Mouse (Mus musculus): ENCODE measurements at regions not wholly inside any gene's neighbourhood (a gene's known extent, or its start where the extent isn't known, plus 50 kb on each side); places are given as distances from the start of the nearest gene placed in this dataset.

DNA sequence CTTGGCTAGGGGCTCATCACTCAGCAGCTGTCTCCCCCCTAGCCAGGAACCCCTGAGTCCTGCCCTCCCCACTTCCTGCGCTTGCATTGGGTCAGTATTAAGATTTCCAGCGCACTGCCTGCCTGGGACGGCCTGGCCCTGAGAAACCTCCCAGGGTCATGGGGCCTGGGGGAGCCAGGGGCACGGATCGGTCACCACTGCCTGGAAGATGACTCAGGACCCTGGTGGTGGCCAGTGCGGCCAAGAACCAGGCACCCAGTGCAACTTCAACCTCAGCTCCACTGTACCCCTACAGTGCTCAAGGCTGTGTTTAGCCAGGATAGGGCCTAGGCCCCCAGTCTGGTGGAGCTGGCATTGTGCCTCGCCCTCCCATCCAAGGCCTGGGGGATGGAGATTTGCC is 111.9 kb upstream of the Zbtb40 start:
- DNase-seq (ENCODE audit: low spot score), result no peak

DNA sequence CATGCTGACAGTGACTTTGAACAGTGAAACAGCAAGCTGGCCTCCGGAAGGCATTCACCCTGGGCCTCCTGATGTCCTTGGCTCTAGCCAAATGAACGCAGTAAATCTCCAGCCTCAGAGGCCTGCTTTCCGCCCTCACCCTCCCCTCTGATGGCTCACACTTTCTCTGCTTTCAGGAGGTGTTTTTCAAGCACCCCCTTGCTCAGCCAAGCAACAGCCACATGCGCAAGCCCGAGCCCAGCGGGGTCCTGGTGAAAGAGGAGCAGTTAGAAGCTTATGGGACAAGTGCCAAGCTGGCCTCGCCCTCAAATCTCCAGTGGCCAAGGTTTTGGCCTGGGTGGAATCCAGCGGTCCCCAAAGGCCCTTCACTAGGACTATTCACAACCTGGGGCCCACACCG is 109.6 kb upstream of the Zbtb40 start:
- DNase-seq (ENCODE audit: low spot score), result no peak

DNA sequence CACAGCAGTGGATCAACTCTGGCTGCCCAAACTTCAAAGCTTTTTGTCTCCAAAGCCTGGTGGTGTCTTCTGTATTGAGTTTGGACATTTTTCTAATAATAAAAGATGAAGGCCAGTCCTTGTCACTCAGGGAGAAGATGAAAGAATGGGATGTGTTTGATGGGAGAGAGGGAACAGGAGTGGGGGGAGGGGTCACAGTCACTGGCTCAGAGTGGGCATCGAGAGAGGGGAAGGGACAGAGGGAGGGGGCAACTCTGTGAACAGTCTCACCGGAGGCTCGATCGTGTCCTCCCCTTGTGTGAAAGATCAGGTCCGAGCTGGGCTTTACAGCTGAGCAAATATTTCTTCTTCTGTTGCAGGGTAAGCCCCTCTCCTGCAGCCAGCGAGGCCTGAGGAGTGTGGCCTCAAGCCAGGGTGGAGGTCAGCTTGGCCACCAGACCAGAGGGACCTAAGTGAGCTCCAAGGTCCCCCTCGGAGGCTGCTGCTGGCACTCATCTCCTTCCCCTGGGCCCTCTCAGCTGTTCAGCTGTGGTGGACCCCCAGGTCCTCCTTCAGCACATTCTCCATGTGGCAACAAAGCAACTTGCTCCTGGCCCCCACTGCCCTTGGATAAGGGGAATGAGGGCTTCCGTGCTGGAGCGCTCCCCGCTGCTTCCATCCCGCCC is 108.0 kb upstream of the Zbtb40 start:
- no peak for DNase-seq (ENCODE audit: low spot score)

DNA sequence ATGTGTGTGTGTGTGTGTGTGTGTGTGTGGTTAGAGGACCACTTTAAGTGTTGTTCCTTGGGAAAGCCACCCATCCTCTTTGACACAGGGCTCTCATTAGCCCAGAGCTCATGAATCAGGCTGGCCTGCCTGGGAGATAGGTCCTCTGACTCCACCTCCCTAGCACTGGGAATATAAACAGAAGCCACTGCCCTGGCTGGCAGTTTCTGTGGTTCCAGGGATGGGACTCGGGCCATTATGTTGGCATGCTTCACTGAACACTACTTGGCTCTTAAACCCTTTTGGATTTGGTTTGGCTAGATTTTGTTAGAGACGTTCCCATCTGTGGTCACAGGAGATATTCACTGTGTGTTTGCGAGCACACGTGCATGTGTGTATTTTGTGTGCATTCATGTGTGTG is 100.2 kb upstream of the Zbtb40 start:
- DNase-seq (ENCODE audit: low spot score), result no peak

DNA sequence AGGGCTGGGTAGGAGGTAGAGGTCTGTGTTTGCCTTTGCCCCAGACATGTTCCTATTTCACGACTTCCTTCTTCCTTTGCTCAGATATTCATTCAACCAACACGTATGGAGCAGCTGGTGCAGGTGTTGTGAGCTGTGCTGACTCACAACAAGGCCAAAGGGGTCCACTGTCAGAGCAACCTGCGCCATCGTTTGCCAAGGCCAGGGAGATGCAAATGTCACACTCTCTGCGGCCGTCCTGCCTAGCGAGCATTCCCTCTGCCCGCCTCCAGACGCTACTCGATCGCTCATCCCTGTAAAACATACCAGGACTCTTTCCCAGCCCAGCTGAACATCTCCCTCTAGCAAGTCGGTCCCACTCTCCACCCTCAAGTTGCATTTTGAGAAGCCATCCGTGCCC is 99.2 kb upstream of the Zbtb40 start:
- DNase-seq (ENCODE audit: low spot score), result no peak

DNA sequence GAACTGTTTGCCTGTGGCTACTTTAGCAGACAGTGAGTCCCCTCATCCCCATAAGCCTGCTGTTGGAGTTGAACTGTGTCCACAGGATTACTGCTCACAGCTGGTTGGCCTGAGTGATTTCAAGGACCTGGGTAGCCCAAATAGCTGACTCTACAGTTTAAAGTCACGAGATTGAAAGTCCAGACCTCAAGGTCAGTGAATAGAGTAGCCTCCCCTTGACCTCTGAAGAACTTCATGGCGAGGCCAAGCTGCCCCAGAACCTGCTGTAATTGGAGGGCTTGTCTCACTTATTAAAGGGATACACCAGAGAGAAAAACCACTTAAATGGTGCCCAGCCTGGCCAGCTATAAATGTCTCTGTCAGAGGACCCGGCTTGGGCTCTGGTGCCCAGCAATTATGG is 97.7 kb upstream of the Zbtb40 start:
- DNase-seq (ENCODE audit: low spot score), result no peak

DNA sequence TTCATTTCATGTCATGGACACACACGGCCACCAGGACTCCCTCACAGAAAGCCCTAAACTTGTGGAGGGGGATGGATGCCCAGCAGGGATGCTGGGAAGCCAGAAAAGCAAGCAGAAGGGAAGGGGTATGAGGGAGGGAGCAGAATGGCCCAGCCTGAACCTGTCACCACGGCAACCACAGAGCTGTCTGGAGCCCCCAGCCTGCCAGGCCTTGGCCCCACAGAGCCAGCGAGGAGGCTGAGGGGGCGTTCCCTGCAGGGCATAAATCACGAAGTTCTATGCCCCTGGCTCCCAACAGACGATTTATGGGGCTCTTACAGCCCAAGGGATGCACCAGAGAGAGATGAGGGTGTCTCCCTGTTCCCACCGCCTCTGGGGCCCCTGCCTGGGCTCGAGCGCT is 93.7 kb upstream of the Zbtb40 start:
- no peak for DNase-seq (ENCODE audit: low spot score)

DNA sequence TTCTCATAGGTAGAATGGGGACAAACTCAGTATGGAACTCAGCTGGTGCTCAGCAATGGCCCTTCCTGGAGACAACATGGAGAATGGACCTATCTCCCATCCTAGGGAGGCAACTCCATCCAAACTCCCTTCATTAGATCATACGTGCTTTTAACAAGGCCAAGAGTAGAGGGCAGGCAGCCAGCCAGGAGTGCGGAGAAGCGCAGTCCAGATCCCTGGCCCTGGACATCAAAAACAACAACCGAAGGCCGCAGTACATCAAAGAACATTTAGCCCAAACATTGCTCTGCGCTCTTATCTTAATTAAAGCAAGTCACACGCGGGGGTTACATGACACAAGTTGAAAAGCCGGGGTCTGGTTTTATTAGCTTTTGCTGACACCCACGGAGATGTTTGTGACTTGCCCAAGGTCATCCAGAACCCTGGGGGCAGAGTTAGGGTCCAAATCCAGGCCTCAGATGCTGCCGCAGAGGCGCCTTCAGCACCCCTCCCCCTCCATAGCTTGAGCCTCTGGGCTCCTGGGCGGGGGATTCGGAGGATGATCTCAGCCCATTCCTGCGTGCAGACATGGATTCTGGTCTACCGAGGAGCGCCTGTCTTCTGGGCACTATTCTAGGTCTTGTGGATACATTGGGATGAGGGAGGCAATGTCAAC is 90.6 kb upstream of the Zbtb40 start:
- DNase-seq (ENCODE audit: low spot score), result no peak

DNA sequence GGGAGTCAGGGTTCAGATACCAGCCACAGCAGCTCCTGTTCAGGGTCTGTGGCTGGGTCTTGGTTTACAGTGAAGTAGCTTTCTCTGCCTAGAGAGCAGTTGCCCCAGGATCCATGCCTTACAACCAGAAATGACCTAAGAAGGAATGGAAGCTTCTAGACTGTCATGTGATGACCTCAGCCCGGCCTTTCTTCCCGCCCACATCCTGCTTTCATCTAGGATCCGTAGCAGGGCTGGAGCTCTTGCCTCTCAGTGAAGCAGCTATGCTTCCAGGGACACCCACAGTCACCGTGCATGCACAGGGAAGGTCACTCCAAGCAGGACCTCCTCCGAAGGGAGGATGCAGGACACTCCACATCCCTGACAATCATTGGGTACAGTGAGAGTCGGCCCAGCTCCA is 89.5 kb upstream of the Zbtb40 start:
- DNase-seq (ENCODE audit: low spot score), result no peak

DNA sequence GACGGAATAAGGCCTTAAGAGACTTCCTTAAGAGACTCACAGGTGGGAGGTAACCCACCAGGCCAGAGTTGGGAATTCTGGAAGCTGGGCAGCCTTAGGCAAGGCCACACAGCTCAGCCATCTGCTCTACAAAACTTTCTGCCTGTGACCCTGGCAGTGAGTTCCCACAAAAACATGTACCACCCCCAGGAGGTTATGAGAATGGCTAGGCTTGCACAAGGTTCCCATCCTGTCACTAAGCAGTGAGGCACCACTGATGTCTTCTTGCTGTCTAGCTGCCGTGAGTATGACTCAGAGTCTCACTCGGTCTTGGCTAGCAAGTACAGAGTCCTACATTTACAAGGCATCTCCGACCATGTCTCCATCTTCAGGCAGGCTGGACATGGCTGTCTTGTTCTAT is 87.7 kb upstream of the Zbtb40 start:
- DNase-seq (ENCODE audit: low spot score), result no peak

DNA sequence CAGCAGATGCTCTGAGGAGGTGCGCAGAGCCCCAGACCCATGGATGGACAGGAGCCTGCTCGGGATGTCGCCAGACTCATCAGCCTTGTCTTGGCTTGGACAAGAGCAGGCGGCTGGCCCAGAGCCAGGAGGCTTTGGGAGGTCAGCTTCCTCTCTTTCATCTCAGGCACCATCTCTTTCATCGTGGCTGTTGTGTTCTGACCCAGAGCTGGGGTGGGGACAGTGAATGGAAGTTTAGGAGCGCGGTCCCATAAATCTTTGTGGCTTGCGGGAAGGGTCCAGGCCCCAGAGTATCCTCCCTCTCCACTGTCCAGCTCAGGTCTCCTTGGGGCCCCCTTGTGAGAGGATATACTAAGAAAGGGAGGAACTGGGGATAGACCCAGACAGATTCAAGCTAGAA is 87.2 kb upstream of the Zbtb40 start:
- DNase-seq (ENCODE audit: low spot score), result no peak

DNA sequence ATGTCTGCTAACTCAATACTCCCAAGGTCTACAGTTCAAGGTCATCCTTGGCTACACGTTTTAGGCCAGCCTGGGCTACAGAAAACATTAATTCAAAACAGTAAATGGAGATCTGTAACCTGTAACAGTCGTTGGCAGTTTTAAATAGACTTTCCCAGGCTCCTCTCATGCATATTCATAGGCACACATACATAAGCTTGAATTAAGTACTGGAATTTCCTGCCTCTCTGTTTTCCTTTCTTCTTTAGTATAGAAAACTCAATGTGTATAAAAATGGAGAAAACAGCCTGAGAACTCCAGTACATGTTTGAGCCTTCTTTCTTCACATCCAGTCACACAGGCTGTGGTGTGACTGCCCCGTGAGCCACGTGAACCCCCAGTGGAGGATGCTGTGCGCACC is 86.0 kb upstream of the Zbtb40 start:
- DNase-seq (ENCODE audit: low spot score), result no peak

DNA sequence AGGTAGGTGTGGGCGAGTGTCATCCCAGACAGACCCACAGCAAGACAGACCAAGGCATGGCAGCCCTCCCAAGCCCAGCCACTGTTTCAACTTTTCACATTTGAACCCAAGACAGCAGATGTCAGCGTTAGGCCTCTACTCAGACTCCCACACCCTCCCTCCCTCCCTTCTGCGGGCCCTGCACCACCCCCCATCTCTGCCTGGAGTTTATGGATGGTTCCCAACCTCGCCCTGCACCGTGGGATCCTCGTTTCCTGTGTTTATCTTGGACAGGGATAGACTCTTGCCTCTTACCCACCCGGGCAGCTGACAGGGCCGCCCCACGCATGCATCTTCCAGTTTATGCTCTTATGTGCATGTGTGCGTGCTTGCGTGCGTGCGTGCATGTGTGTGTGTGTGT is 85.2 kb upstream of the Zbtb40 start:
- DNase-seq (ENCODE audit: low spot score), result no peak

DNA sequence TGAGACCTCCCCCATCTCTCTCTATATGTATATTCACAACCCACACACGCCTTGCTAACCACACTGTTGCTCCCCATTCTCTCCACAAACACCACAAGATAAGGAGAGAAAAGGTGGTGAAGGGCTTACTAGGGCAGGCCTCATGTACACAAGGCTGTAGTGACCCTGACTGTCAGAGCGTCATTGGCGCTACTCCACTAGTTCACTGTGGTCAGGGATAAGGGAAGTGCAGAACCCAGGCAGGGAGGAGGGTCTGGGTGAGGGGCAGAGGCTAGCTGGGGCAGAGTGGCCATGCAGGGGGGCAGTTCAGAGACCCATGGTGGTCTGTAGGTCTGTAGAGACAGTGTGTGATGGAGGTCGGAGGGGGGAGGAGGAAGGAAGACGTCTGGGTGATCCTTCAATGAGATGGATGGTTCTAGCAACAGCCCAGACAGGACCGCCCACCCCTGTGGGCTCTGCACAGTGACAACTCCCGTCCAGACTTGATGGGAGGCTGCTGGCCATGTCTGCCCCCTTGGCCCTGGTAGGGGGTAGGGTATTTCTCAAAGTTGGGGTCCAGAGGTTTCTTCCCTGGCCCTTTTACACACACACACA is 82.1 kb upstream of the Zbtb40 start:
- no peak for DNase-seq (ENCODE audit: low spot score)

DNA sequence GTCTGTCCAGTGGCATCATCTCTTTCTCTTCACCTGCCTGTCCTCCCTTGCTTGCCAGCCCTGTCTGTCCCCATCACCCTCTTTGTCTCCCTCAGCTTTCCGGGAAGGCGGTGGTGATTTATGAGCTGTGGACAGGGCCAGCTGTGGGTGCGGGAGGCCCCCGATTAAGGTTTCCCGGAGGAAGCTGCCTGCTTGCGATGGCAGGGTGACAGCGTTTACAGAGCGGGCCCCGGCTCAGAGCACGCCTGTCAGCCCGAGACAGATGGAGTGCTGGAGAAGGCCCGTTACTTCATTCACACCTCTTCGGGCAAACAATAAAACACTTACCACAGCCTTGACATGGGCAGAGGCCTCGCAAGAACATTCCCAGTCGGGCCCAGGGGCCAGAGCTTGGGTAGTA is 79.6 kb upstream of the Zbtb40 start:
- no peak for DNase-seq (ENCODE audit: low spot score)

DNA sequence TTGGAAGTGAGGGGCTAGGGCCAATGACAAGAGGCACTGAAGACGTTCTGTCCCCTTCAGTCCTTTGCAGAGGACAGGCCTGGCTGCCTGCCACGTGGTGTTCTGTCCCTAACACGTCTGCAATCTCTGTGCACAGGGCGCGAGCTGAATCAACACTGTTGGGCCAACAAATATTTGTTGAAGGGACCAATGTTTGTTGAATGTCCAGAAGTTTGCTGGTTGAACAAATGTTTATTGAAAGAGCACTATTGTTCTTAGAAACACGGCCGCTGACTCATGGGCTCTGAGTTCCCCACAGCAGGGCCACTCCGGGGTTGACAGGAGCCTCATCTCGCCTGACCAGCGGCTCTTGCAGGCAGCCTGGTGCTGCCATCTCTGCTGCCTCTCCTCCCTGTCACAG is 73.1 kb upstream of the Zbtb40 start:
- no peak for DNase-seq (ENCODE audit: low spot score)

DNA sequence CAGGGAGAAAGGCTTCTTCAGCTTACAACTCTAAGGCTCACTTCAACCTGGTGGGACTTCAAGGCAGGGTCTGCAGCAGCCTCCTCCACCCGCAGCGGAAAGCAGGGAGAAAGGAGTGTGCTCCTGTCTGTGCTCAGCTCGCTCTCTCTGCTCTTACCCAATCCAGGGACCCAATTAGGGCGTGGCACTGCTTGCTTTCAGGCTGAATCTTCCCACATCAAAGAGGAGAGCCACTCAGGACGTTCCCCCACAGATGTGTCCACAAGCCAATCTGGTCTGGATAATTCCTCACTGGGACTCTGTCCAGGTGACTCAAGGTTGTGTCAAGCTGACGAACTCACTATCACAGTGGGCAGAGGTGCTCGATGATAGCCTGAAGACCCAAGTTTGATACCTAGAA is 72.0 kb upstream of the Zbtb40 start:
- DNase-seq (ENCODE audit: low spot score), result no peak

DNA sequence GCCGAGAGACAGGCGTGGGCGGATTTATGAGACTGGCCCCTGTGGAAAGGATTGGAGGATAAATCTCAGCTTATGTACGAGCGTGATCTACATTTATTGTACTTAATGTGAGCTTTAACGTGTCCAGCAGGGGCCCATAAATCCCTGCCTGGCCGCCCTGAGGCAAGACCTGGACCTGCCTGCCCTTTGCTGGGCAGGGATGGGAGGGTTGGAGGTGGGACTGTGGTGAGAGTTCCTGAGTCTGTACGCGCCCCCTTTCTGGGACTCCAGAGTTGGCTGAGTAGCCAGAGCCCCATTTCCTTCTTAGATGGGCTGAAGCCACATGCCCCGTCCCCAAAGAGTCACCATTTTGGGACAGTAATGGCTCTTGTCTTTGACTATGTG is 69.7 kb upstream of the Zbtb40 start:
- DNase-seq (ENCODE audit: low spot score), result no peak

DNA sequence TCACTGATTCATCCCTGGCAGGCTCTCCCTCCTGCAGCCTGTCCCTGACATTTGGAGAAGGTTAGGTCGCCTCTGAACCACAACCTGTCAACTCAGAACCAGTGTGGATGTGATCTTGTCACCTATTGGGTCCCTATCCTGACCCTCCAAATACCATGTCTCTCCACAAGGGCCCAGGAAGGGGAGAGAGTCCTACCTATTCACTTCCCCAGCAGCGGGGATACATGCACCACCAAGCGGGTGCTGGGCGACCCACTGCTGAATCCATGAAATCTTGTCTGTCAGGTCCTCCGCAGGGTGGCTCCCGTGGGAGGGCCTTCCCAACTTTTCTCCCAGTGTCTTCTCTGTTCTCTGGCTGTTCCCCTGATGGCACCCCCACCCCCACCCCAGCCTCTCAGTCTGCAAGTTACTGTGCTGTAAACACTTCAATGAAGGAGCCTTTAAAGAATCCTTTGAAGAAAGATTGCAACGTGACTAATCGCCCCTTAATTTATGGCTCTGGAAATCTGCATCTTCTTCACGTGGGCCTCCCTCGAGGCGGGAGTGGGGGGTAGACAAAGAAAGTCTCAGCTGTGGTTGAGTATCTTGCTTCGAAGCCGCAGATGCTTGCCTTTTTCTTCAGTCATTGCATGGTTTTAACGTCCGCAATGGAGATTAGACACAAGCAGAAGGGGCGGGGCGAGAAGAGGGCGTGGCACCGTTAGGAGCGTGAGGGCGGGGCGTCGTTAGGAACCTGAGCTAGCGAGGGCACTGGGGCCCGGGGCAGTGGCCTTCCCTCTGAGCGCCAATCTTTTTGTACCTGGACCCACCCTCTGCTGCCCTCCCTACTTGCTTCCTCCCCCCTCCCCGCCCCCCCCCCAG is 69.1 kb upstream of the Zbtb40 start:
- no peak for DNase-seq (ENCODE audit: low spot score)

DNA sequence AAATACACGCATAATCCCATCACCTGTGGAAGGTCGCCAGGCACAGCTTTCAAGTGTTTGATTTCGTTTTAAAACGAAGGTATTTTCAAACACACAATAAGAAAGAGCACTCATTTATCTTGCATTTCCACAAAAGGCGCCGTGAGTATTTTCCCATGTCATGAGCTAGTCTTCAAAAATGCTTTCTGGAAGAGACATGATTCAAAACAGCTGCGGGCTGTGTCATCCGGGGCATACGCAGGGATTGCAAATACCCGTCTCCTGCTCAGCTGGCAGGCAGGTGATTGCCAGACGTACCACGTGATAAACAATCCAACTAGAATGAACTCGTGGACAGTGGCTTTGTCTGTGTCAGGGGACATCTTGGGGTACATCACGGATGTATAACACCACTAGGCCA is 66.5 kb upstream of the Zbtb40 start:
- no peak for DNase-seq (ENCODE audit: low spot score)

DNA sequence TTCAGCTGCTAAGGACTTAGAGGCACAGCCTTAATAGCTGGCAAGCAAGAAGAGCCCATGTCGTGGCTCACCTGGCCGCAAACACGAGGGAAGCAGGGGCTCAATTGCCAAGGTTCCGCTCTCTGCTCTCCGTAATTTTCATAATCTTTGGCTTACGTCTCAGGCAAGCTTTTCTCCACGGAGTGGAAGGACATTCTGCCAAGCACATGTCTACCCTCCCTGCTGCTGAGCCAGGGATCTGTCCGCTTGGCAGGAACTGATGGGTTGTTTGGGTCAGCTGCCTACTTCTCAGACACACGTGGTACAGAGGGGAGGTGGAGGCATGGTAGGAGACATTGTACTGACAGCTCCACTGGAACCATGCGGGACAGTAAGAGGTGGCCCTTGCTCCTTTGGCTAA is 61.7 kb upstream of the Zbtb40 start:
- no peak for DNase-seq (ENCODE audit: low spot score)

DNA sequence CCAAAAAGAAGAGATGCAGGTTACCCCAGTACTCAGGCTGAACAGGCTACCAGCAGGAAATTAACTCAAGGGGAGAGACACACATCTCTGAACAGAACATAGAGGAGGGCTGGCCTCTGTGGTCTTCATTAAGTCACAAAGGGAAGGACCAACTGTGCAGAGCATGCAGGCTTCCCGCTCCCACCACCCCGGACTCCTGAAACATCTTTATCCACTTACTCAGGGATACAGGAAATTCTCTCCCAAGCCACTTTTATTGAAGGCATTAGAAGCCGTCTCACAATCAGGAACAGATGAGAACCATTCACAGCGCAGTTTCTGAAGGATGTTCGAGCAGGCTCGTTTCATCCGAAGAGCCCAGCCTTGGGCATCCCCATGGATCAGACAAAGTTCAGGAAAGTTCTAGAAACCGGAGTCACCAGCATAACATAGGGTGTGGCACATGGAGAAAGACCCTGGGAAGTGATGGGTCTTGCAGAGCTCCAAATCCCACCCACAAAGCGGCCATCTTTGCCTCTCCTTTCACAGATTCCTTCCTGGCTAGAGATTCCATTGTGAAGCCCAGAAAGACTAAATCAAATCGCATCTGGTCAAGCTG is 55.9 kb upstream of the Zbtb40 start:
- DNase-seq (ENCODE audit: low spot score), result no peak

DNA sequence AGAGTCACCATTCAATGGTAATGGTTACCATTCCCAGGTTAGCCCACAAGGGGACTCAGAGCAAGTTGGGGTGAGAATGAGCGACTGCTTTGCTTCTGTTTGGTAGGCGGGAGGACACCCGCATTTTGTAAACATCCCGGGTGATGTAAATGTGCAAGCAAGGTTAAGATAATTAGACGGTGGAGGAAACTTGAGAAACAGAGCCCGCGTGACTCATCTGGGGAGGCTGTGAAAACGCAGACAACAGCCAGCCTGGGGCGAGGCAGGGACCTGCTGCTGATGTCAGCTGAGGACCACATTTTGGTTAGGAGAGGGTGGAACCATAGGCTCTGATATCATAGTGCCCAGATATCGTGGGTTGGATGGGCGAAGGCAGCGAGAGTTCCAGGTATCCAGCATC is 52.6 kb upstream of the Zbtb40 start:
- DNase-seq (ENCODE audit: low spot score), result no peak
